Mouse (Mus musculus): ENCODE results near the gene Pgbd1. TPM values are rescaled to one million over a fixed set of nuclear protein-coding genes. Genes with fewer than 3 reads are reported as not detected.
A peak's percentile ranks its signal among the peaks of the same experiment; 100 is the strongest.
"Not testable (repeated sequence)": the region's sequence is repeated elsewhere in the genome, so short reads cannot be mapped to it uniquely, and the experiment has no call there.

Pgbd1 gene
- polyA plus RNA-seq, 1 experiment from 2014 or later = 2.0 TPM

DNA sequence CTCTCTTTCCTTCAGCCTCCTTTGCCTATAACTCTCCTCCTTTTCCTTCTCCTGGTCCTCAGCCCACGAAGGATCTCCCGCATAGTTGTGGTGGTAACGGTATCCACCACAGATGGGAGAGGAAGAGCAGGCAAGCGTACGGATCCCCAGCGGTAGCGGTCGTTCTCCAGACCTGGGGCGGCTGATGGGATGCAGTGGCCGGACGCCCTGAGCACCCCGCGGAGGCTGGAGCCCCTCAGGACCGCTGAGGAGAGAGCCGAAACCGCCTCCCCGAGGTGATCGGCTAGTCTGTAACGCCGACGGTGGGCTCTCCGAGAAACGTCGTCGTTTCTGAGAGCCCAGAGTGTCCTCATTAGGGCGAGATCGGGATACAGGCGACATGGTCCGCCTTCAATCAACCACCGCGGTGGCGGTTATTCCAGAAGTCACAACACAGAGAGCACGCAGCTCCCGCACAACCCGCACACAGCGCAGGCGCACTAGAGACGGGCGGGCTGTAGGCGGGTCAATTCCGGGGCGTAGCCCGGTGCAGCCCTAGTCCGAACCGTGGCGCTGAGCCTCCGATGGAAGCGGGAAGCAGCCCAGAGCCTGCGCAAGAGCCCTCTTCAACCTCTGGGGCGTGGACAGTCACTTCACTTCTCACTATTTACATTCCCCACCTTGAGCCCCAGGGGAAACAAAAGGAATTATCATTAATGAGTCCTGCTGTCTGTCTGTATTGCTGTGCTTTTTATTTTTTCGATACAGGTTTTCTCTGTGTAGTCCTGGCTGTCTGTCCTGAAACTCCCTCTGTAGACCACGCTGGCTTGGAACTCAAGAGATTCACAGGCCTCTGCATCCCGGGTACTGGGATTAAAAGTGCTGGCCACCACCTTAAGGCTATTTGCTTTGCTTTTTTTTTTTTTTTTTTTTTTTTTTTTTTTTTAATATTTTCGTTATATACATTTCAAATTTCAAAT lies 27.5 kb upstream of the Pgbd1 start, which contains the start of gene Nkapl:
TSS of gene Nkapl (minus strand) at position 449 of the 959 bp plus-strand sequence.
- WGBS = under 1% methylated on average over 54 of the region's 54 CpGs
- Histone ChIP-seq H3K27me3 (ENCODE audit: insufficient read depth, low read length) (no peaks in the 10 kb centered on the region), H3K4me2 (ENCODE audit: low read length) (peak within 1 kb of the TSS; percentile 85), H3K4me3 (replicated peaks; ENCODE audit: low read depth, low read length) (peak within 1 kb of the TSS; percentile 55), H3K4me1 (replicated peaks; ENCODE audit: insufficient read depth, low read length) (no peaks in the 10 kb centered on the region), H3K27ac (no peak within 1 kb of the TSS), H3K9ac (ENCODE audit: low read depth, low read length) (peak within 1 kb of the TSS; percentile 55), H3K9me3 (replicated peaks; ENCODE audit: low read length) (no peaks in the 10 kb centered on the region), H3K36me3 (ENCODE audit: insufficient read depth, low read length) (no peaks in the 10 kb centered on the region)
- ATAC-seq (replicated peaks; ENCODE audit: low FRiP score, low read depth) = peak; percentile 96
- DNase-seq (ENCODE audit: low spot score) = peak; percentile 89
- TF ChIP-seq CTCF (IDR thresholded peaks at IDR 0.05; ENCODE audit: low read depth) = no peak

DNA sequence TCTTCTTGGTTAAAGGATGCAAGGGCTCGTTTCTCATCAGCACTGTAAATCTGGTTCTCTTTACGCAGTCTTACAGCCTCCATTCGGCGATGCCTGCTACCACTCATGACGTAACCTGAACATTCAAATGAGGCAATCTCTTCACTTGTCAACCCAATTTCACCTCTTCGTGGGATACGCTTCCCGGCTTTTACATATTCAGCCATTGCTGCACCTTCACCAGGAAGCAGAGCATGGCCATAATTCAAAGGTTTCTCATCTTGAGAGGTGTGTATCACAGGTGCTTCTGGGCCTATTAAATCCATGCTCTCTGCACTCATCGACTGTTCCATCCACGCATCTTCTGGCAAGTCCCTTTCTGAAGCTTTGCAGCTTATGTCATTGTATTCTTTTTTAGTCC lies 26.5 kb upstream of the Pgbd1 start:
- no peak overlapping the region for H3K9ac ChIP-seq (ENCODE audit: low read depth, low read length)
- ATAC-seq (replicated peaks; ENCODE audit: low FRiP score, low read depth) (no peak), DNase-seq (ENCODE audit: low spot score) (no peak)
- no peak overlapping the region for H3K27ac ChIP-seq
- no peak for TF ChIP-seq CTCF (IDR thresholded peaks at IDR 0.05; ENCODE audit: low read depth)
- H3K36me3 ChIP-seq (ENCODE audit: insufficient read depth, low read length) = no peaks in the 10 kb centered on the region
- no peak overlapping the region for H3K4me2 ChIP-seq (ENCODE audit: low read length)
- H3K4me3 ChIP-seq (replicated peaks; ENCODE audit: low read depth, low read length) = no peak overlapping the region
- no peaks in the 10 kb centered on the region for H3K27me3 ChIP-seq (ENCODE audit: insufficient read depth, low read length)
- no peaks in the 10 kb centered on the region for H3K9me3 ChIP-seq (replicated peaks; ENCODE audit: low read length)
- no peaks in the 10 kb centered on the region for H3K4me1 ChIP-seq (replicated peaks; ENCODE audit: insufficient read depth, low read length)
- 85% methylated on average over 10 of the region's 10 CpGs for WGBS

DNA sequence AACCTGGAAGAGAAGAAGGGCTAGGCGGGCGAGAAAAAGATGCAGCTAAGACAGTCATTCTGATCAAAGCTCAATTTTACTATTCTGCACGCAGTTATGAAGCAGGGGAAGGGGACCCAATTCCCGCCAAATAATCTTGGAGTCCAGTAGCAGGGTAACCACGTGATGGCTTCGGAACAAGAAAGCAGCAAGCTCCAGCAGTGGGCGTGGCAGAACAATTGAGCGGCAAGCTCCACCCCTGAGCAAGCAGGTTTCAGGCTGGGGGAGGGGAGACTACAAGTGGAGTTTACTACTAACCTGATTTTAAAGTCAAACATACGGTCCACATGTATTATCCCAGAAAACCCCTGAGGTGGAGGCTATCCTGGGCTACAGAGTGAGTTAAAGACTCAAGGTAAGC lies 21.7 kb upstream of the Pgbd1 start:
- not testable (repeated sequence) for H3K4me2 ChIP-seq (ENCODE audit: low read length); H3K4me1 ChIP-seq (replicated peaks; ENCODE audit: insufficient read depth, low read length); H3K27me3 ChIP-seq (ENCODE audit: insufficient read depth, low read length); H3K36me3 ChIP-seq (ENCODE audit: insufficient read depth, low read length); H3K4me3 ChIP-seq (replicated peaks; ENCODE audit: low read depth, low read length); H3K27ac ChIP-seq; H3K9ac ChIP-seq (ENCODE audit: low read depth, low read length); ATAC-seq (replicated peaks; ENCODE audit: low FRiP score, low read depth); H3K9me3 ChIP-seq (replicated peaks; ENCODE audit: low read length); DNase-seq (ENCODE audit: low spot score)
- 53% methylated on average over 9 of the region's 9 CpGs for WGBS

GRCm38 (mm10) chr13:21456347-21456746 lies 15.5 kb upstream of the Pgbd1 start:
- no peak for TF ChIP-seq CTCF (IDR thresholded peaks at IDR 0.05; ENCODE audit: low read depth)
- Histone ChIP-seq H3K27me3 (ENCODE audit: insufficient read depth, low read length) (no peaks in the 10 kb centered on the region), H3K4me2 (ENCODE audit: low read length) (no peak overlapping the region), H3K9ac (ENCODE audit: low read depth, low read length) (no peak overlapping the region), H3K9me3 (replicated peaks; ENCODE audit: low read length) (no peaks in the 10 kb centered on the region), H3K4me1 (replicated peaks; ENCODE audit: insufficient read depth, low read length) (no peaks in the 10 kb centered on the region), H3K27ac (0 out of 2 replicates have a peak overlapping the region, but pooled peaks have one; percentile 36), H3K36me3 (ENCODE audit: insufficient read depth, low read length) (0 out of 2 replicates have a peak, but pooled peaks cover 3% of the 10 kb centered on the region), H3K4me3 (replicated peaks; ENCODE audit: low read depth, low read length) (no peak overlapping the region)
- DNase-seq (ENCODE audit: low spot score) = peak; percentile 37
- ATAC-seq (replicated peaks; ENCODE audit: low FRiP score, low read depth) = peak; percentile 51; the same call in 1 of the 2 replicates
- WGBS = 13% methylated on average over 4 of the region's 4 CpGs

DNA sequence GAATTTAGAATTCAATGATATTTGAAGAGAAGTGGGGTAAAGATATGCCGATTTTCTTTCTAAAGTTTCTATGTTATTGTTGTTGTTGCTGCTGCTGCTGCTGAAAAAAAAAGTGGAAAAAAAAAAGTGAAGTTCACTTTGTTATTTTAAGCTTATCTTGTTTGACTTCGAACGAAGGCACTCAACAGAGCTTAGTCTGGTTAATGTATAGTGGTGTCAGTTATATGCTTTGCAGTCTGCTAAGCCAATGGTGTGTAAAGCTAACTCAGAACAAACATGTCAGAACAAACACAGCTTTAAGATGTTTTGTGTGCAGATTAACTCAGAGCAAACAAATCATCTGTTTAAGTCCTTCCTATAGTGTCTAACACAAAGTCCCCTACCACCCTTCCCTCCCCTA lies 13.3 kb upstream of the Pgbd1 start:
- Histone ChIP-seq H3K4me2 (ENCODE audit: low read length) (peak overlapping the region; percentile 61; the same call in 1 of the 2 replicates), H3K27me3 (ENCODE audit: insufficient read depth, low read length) (no peaks in the 10 kb centered on the region), H3K9ac (ENCODE audit: low read depth, low read length) (no peak overlapping the region), H3K4me1 (replicated peaks; ENCODE audit: insufficient read depth, low read length) (no peaks in the 10 kb centered on the region), H3K9me3 (replicated peaks; ENCODE audit: low read length) (no peaks in the 10 kb centered on the region), H3K27ac (no peak overlapping the region), H3K36me3 (ENCODE audit: insufficient read depth, low read length) (0 out of 2 replicates have a peak, but pooled peaks cover 4% of the 10 kb centered on the region), H3K4me3 (replicated peaks; ENCODE audit: low read depth, low read length) (no peak overlapping the region)
- ATAC-seq (replicated peaks; ENCODE audit: low FRiP score, low read depth) (no peak), DNase-seq (ENCODE audit: low spot score) (no peak)
- 68% methylated on average over 3 of the region's 3 CpGs for WGBS
- no peak for TF ChIP-seq CTCF (IDR thresholded peaks at IDR 0.05; ENCODE audit: low read depth)

GRCm38 (mm10) chr13:21453449-21453848 lies 12.6 kb upstream of the Pgbd1 start, which contains the start of gene Zscan26:
Gene Zscan26, minus strand, starts transcription at chr13:21453730.
- Histone ChIP-seq H3K9ac (ENCODE audit: low read depth, low read length) (peak within 1 kb of the TSS; percentile 59), H3K4me3 (replicated peaks; ENCODE audit: low read depth, low read length) (peak within 1 kb of the TSS; percentile 53), H3K27ac (peak within 1 kb of the TSS; percentile 63), H3K9me3 (replicated peaks; ENCODE audit: low read length) (no peaks in the 10 kb centered on the region), H3K27me3 (ENCODE audit: insufficient read depth, low read length) (no peaks in the 10 kb centered on the region), H3K36me3 (ENCODE audit: insufficient read depth, low read length) (peaks cover 11% of the 10 kb centered on the region; the same call in 1 of the 2 replicates), H3K4me1 (replicated peaks; ENCODE audit: insufficient read depth, low read length) (no peaks in the 10 kb centered on the region), H3K4me2 (ENCODE audit: low read length) (peak within 1 kb of the TSS; percentile 61)
- no peak for TF ChIP-seq CTCF (IDR thresholded peaks at IDR 0.05; ENCODE audit: low read depth)
- DNase-seq (ENCODE audit: low spot score) (peak; percentile 89), ATAC-seq (replicated peaks; ENCODE audit: low FRiP score, low read depth) (peak; percentile 94)
- WGBS = under 1% methylated on average over 23 of the region's 23 CpGs

All from kidney, postnatal 0 days (tissue).